Mouse (Mus musculus) frontal cortex, adult (tissue): ENCODE data around the gene Chn2.

ENCODE experiments used
- ATAC-seq: cut with Nextera tagmentation; 2 replicates; pipeline ENCODE4 v1.9.2; 2017; ENCODE audit warnings: mild to moderate bottlenecking, moderate library complexity, mixed read lengths; ENCODE audit not compliant: low TSS enrichment

Chn2 gene

GRCm38 (mm10) chr6:54333116-54333651 is 293.8 kb downstream of the Chn2 start:
- ATAC-seq = no peak

DNA sequence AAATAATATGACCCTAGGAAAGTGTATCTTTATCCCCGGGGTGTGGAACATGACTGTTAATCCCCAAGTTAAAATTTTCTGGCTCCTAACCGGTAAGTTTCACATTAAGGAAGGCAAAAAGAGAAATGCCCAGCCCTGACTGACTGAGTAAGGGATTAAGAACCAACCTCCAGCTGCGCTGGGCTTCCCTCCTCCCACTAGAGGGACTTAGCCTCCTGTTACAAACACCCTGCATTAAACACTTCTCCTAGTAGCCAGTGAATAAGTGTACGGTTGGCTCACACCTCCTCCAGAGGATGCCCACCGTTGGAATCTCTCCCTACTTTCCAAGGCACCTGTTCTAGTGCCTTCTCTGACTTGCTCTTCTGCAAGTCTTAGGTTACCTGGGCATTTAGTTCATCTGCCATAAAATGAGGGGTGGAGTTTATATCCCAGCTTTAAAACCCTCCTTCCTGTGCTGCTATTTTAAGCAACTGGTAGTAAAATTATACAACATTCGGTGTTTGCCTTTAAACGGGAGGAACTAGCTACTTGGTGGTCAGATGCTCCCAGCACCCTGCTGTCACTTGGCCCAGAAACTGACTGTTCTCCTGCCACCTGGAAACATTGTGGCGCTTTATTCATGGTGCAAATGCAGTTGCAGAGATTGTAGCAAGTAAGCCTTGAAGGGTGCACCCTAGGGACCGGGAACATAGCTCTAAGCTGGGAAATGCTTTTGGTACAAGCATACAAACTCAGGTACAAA is 294.5 kb downstream of the Chn2 start:
- no peak for ATAC-seq

DNA sequence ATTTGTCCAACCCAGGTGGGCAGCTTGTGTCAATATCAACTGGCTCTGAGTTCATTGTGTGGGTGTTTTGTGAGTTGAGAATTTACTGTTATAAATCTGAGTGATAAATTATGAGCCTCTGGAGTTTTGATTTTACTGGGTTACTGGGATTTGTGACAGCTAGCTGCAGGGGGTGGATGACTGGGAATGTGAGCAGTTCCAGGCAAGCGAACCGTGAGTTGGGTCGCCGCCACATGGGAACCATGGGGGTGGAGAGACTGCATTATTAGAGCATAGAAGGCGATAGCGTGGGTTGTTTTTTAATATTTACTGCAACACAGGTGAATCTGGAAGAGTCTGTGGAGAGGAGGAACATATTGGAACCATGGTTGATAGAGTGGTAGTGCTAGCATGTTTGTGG is 298.0 kb downstream of the Chn2 start:
- ATAC-seq = no peak

GRCm38 (mm10) chr6:54341133-54341532 is 301.8 kb downstream of the Chn2 start:
- ATAC-seq = no peak

GRCm38 (mm10) chr6:54342223-54342622 is 302.9 kb downstream of the Chn2 start:
- peak; percentile 52 for ATAC-seq
